Mouse (Mus musculus) heart, adult 11 months (tissue): ENCODE measurements around the gene Cflar.

Experiments
- DNase-seq: peaks from one replicate; pipeline ENCODE4 v3.0.0; 2022

Cflar gene

DNA sequence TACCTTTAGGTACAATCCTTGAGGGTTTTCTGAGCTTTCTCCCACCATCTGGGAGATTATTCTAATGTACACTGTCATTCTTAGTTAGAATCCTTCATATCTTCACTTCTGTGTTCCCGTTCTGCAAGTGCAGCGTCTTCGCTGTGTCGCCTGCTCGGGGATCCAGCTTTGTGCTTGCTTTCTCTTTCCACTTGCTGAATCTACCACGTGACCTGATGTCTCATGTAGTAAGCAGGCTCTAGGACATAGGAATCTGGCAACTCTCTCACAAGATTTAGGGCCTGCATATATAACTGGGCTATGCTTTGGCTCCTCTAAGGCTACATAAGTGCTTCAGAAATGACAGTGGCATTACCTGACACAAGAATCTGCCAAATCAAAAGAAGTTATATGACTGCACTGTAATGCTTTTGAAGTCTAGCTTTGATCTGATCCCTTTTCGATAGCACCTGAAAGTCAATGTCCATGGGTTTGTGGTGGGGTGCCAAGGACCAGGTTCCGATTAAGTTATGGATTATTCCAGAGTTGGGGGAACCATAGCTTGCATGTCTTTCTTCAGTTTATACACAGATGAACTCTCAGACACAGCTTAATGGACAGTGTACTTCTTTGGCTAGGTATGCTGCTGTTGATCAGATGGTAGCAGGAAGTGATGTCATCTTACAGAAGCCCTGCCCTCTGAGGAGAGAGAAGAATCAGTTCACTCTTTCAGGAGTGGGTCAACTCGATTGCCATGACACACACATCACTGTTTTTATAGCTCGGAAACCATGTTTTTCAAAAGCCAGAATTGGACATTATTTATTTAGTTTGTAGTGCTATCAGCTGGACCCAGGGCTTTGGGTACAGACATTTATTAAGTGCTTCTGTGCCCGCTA is 23.0 kb downstream of the Cflar start:
- peak; percentile 84 for DNase-seq

DNA sequence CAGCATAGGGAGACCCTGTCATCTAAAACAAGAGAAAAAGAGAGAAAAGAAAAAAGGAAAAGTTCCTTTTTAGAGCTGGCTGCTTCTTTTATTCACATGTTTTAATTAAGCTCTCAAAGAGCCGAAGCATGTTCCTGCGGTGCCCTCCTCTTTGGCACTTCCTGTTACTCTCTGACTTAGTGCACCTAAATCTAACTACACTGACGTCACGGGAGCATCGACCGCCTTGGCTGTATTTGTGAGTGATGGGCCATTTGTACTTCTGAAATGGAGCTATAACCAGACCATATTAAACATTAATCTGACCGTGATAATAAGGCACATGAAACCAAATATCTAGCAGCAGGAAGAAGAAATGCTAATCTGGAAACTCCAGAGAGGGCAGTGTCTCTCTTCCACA is 24.7 kb downstream of the Cflar start:
- peak; percentile 69 for DNase-seq

DNA sequence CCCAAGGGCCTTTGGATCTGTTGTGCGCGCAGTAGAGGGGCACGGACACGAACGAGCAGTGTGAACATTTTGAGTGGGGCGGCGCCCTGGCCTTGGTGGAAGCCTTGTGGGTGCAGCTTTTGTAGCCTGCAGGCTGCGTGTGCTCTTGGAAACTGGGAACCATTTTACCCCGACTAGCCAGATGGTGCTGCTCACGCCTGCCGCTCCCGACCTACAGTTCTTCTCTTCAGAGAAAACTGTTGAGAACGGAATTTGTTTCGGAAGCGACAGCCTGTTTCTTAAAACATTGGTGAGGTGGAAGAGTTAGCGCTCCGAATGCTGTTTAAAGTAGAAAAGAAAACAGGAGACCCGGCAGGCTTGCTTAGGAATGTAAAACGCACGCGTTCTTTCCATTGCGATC is 25.7 kb downstream of the Cflar start:
- DNase-seq: peak; percentile 68

DNA sequence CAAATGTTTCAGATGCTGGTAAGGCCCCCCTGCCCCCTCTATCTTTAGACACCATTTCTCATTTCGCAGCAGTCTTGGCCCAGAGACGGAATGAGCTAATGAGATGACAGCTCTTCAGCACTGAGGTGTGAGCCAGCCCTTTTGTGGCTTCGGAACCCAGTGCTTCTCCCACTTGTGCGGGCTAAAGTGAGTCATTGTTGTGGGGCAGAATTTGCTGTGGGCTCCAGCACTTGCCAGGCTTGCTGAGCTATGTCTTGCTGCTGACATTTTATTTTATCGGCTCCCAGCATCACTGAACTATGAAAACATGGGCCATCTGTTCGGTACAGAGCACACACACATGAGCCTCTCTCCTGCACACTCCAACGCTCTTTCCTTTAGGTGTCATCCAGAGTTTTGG is 28.2 kb downstream of the Cflar start:
- DNase-seq: peak; percentile 89

DNA sequence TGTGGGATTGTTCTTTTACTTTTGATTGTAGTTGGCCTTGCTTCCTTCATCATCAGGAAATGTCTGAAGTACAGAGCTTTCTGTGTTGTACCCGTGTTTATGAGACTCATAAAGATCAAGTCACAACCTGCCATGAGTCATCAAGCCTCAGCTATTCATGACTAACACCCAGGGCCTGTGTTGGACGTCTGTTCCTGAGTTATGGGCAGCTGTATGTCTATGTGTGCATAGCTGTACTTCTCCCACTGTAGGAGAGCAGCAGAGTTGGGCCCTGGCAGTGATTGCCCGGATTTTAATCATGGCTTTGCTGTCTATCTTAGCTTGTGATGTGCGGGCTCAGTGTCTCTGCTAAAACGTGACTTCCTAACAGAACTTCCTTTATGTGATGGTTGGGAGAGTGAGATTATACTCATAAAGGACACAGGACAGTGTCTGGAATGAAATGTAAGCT is 31.3 kb downstream of the Cflar start:
- peak; percentile 84 for DNase-seq

DNA sequence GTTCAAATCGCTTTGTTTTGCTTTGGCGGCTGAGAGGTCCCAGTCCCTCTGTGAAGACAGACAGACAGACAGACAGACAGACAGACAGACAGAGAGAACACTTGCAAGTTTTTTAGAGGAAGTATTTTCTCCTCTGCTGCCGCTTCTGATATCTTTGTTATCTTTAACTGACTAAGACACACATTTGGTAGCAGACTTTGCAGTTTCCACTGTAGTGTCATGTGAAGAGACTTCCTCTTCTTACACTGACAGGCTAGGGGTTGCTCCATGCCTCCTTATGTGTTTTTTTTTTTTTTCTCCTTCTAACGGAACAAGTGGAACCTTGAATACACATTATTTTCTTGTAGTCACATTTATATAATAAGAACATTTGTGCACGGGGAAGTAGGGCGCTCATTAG is 31.9 kb downstream of the Cflar start:
- DNase-seq: peak; percentile 89

DNA sequence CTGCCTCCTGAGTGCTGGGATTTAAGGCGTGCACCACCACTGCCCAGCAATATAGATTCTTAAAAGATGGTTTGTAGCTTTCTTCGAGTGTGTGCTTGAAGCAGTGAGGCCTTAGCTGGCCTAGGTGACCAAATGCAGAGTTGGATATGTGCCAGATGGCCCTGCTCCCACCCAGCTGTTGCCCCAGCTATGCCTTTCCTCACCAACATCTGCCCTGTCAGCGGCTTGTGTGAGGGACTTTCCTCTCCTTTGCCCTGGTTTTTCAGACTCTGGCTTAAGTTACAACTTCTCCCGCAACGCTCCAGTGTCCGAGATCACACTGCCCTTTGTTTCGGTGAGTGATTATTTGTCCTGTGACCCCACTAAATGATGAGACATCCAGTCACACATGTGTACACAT is 33.3 kb downstream of the Cflar start:
- DNase-seq: peak; percentile 95

DNA sequence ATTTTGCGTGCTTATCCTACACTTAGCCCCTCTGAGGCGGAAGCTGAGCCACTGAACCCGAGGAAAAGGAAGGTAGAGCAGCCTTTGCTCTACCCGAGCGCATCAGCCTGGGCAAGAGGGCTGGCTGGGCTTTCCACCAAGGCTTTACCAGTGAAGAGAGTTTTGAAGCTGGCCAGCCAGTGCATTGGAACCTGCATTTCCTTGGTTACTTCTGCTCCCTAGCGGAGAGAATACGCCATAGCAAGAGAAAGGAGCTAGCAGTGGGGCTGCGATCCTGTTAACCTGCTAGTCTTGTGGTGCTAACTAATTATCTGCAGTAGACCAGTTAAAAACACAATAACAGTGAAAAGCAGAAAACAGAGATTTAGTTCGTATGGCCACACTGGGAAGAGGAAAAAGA is 35.6 kb downstream of the Cflar start:
- peak; percentile 93 for DNase-seq

DNA sequence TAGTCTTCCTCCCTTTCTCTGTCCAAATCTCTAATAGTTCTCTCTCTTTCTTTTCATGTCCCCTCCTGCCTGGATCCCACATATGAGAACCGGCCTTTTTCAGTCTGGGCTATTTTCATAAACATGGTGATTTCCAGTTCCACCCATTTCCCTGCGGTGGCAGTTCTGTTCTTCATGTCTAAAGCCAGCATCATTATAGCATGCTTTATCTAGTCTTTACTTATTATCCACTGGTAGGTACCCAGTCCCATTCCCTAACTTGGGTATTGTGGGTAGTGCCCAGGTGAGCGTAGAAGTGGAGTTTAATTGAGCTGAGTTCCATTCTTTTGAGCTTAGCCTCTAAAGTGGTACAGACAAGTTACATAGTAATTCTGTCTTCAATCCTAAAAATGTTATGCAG is 48.1 kb downstream of the Cflar start:
- peak; percentile 74 for DNase-seq

DNA sequence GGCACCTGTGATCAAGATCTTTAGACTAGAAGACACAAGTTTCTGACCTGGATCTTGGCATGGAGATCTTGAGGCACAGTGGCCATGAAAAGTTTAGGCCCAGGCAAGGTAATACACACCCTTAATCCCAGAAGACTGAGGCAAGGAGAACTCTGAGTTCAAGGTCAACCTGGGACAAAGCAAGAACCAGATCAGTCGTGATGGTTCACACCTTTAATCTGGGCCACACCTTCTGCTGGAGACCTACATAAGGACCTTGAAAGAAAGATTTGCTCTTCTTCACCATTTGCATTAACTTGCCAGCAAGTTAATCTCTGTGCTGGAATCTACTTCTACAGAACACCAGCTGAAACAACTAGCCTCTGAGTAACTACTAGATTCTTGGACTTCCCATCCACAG is 49.3 kb downstream of the Cflar start:
- peak; percentile 42 for DNase-seq

DNA sequence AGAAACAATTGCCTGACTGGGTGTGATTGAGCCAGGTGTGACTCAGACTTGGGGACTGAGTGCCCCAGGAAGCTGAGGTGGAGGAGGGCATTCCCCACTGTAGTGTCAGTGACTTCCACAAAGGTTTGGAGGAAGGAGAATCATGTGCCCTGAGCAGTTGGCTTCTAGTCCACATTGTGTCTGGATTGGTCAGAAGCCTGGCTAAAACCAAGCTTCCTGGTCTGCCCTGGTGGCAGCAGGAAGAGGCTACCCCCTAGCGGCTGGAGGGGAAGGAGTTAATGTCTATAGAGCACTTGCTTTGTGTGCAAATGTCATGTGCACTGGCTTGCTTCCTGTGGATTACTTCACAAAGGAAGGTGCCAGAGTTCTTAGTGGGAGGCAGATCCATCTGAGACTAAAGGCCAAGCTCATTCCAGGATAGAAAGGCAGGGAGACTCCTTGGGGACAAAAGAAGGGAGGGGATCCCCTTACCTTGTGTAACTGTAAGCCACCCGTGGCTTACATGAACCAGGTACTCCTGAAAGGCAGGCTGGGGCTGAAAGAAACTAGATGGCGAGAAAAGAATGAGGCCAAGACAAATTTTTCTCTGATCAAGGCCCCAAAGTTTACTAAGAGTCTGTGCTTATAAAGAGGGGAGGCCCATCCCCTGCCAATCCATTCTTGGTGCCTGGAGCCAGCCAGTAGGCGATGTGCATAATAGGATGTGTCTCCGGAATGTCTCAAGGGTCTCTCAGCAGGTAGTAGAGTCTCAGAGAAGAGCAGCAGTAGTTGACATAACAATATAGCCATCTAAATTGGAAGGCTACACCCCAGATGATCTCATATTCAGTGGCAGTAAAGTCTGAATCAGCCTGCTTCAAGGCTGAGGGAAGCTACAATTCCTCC is 50.3 kb downstream of the Cflar start:
- DNase-seq: peak; percentile 93

DNA sequence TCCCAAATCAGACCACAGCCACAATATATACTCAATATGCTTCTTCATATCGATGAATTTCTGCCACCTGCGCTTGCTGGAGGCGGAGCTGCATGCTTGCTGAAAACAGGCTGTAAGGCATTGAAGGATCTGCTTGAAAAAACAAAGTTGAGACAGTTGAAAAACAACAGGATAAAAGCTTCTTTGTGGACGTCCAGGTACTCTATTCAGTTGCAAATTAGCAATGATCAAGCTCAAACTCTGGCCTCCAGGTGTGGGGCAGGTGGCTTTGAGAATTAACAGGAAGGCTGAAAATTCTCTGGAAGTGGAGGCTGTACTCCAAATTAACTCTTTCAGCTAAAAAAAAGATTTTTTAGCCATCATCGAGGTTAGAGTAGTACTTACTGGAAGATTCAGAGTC is 51.3 kb downstream of the Cflar start:
- peak; percentile 53 for DNase-seq

DNA sequence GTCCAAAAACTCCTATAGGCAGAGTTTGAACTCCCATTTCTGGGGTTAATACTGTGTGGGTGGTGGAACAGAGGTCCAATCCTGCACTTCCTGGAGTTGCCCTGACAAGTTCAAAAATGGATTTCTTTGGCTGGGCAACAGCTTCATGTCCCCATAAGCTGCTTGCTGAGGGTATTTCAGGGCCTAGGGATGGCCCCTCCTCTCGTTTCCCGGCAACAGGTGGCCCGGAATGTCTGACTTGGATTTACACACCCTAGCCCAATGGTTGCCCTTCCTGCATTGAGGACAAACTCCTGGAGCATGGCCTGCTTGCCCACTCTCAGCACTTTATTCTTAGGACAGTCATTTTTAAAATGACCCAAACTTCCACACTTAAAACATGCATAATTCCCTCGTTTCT is 55.1 kb downstream of the Cflar start:
- DNase-seq: peak; percentile 80

DNA sequence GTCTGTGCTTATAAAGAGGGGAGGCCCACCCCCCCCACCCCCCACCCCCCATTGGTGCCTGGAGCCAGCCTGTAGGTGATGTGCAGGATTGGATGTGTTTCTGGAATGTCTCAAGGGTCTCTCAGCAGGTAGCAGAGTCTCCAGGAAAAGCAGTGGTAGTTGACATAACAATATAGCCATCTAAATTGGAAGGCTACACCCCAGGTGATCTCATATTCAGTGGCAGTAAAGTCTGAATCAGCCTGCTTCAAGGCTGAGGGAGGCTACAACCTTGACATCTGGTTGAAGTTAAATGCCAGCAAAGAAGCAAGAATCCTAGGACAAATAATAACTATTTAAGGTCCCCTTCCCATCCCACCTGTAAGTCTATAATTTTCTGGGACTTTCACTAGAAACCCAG is 57.8 kb downstream of the Cflar start:
- no peak for DNase-seq

DNA sequence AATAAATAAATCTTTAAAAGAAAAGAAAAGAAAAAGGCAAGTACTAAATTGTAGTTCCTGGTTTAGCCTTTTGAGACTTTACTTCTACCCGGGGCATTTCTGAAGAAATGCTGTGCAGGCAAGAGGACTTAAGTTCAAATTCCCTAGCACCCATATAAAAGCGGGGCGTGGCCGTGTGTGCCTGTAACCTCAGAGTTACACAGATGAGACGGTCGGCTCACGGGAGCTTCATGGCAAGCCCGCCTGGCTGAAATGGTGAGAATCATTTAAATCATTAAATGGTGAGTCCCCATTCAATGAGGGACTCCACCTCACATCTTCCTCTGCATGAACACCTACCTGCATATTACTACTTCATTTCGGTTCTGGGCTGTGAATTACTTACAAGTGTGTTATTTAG is 58.4 kb downstream of the Cflar start:
- peak; percentile 88 for DNase-seq

DNA sequence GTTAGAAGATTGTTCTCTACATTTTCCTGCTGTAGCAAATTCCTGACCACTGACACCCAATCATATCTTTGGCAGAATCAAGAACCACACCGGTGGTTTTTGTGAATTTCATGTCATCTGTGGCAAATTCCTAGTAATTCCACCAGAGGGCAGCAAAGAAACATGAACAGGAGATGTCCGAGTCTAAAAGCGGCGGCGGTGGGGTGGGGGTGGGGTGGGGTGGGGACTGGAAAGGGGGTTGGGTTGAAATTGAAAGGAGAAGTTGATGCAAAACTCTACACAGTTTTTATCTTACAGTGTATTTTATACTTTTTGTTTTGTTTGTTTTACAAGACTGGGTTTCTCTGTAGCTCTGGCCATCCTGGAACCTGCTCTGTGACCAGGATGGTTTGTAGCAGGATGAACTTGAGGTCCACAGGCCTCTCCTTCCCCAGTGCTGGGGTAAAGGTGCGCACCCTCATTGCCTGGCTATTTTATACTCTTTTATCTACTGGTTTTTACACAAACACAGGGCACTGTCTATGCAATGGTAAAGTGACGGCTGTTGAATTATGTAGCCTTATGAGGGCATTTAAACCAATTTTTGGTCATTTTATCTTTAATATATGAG is 58.9 kb downstream of the Cflar start:
- DNase-seq: peak; percentile 94

DNA sequence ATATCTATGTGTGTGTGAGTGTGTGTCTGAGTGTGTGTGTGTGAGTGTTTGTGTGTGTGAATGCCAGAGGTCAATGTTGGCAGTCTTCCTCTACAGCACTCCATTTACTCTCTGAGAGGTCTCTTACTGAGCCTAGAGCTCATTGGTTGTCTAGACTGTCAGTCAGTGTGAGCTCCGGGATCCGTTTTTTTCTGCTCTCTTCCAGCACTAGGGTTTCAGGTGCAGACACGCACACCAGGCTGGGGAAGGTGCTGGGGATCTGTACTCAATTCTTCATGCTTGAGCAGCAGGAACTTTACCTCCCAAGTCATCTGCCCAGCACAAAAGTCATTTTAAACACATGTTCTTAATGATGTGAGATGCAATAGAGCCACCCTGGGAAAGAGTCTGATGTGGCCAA is 60.8 kb downstream of the Cflar start:
- DNase-seq: peak; percentile 53

DNA sequence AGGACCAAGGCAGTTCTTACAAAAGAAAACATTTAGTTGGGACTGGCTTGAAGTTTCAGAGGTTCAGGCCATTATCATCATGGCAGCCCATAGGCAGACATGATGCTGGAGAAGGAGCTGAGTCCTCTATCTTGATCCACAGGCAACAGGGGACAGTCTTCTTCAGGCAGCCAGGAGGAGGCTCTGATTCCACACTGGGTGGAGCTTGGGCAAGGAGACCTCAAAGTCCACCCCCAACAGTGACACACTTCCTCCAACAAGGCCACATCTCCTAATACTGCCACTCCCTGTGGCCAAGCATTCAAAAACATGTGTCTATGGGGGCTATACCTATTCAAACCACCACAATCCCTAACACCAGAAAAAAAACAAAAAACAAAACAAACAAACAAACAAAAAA is 62.0 kb downstream of the Cflar start:
- peak; percentile 92 for DNase-seq

DNA sequence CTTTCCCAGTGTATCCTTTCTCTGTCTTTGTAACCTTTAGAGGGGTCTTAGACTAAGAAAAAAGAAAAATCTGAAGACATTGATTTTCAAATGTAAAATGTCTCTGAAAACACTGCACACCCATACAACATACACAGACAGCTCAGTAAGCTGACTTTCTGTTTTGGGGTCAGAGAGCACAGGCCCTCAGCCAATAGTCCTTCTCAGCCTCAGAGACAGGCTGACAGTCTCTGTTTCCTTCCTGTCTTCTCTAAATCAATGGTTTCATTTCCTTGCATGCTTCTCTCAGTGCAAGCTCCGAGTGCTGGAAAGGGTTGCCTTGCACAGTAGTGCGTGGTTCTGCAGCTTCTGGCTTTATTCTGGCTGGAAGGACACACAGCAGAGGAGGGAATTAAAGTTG is 62.6 kb downstream of the Cflar start:
- peak; percentile 93 for DNase-seq

DNA sequence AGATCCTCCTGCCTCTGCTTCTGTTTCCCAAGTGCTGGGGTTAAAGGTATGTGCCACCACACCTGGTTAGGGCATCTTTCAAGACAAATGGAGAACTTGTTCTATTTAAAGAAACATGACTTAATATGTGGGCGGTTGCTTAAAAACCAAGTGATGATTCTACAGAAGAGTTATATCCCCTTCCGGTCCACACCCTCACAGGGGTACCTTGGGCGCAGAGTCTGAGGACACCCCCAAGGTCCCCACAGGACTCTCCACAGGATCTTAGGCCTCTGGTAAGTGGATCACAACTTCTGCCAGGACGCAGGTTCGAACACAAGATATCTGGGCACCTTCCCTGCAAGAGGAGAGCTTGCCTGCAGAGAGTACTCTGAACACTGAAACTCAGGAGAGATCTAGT is 64.1 kb downstream of the Cflar start:
- DNase-seq: peak; percentile 71

DNA sequence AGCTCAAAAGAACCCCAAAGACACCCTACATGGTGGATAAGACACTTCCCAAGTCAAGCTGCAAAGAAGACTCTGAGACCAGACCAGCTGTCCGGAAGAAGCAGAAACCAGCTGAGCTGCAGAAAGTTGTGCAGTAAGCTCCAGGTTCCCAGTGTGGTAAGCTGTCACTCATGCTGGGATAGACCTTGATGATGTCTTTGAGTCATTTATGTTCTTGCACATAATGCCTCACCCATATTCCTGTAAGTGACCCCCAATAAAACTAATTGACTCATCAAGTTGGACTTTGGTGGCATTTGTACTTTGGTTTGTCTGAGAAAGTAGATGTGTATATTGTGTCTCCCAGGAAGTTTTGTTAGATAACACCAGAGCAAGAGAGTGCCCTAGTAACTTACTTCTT is 66.3 kb downstream of the Cflar start:
- DNase-seq: peak; percentile 28

DNA sequence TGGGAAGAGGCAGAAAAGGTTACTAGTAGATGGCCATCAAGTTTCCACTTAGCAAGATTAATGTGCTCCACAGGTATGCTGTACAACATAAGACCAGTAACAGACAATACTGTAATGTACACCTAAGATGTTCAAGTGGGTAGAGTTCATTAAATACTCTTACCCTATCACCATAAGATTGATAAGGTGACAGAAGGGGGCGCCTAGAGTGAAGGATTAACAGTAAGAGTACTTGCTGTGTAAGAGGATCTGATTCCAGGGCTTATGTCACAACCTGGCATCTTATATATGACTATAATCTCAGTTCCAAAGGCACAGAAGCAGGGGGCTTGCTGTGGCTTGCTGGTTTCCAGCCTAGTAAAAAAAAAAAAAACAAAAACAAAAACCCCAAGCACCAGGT is 66.9 kb downstream of the Cflar start:
- DNase-seq: no peak

DNA sequence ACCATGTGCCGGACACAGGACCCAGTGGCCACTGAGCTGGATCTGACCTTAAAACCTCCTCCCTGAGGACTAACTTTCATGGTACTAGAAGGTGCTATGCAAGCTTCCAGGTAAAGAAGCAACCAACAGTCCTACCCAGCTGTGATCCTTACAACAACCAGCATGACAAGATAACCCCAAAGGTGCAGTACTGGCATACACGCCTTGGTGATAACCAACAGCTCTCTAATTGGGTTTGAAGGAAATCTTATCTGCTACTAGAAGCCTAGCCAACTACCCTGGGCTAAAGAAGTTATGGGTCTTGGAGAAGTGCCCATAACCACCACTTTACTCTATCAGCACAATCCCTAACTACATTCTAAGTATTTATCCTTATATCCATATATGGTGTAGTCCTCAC is 75.0 kb downstream of the Cflar start:
- DNase-seq: peak; percentile 70

DNA sequence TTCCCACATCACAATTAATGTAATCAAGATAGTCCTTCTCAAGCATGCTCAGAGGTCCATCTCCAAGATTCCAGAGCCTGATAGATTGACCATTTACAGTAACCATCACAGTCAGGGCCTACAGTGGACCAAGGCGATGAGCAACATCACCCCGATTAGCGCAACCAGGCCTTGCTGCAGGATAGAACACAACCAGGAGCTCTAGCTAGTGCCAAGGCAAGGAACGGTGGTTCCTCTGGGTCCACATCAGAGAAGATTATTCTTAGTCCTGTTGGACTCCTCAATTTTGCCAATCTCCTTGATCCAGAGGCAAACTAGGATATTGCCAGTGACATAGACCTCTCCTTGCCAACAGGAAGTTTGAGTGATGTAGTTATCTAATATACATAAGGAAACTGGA is 77.1 kb downstream of the Cflar start:
- DNase-seq: peak; percentile 81
